Mouse (Mus musculus) lung, embryonic 15.5 days (tissue): Measurements from ENCODE around the gene Gabrp. TPM values are rescaled to one million over a fixed set of nuclear protein-coding genes. Genes with fewer than 3 reads are reported as not detected.

ENCODE experiments used
- ATAC-seq: fragments of 200-750 bp; cut with Nextera tagmentation; 2 replicates; pipeline ENCODE4 v1.8.0; 2017; ENCODE audit warnings: moderate number of reproducible peaks, borderline replicate concordance; ENCODE audit not compliant: low FRiP score, low TSS enrichment; ENCODE audit errors: extremely low read depth
- H3K27ac ChIP-seq: fragments of 300-500 bp; sonication (generic); 2 replicates; pipeline ENCODE4 v1.5.1; 2015; ENCODE audit warnings: moderate library complexity, mild to moderate bottlenecking, inconsistent platforms
- H3K27me3 ChIP-seq: fragments of 300-500 bp; sonication (generic); 2 replicates; pipeline ENCODE4 v1.6.1; 2015; ENCODE audit warnings: inconsistent platforms
- H3K36me3 ChIP-seq: fragments of 300-500 bp; sonication (generic); 2 replicates; pipeline ENCODE4 v1.6.1; 2015; ENCODE audit warnings: inconsistent platforms
- H3K4me1 ChIP-seq: fragments of 300-500 bp; sonication (generic); 2 replicates; pipeline ENCODE4 v1.6.1; 2015; ENCODE audit warnings: inconsistent platforms
- H3K4me2 ChIP-seq: fragments of 300-500 bp; sonication (generic); 2 replicates; pipeline ENCODE4 v1.6.1; 2015; ENCODE audit warnings: inconsistent platforms, mild to moderate bottlenecking, moderate library complexity
- H3K4me3 ChIP-seq: fragments of 300-500 bp; sonication (generic); 2 replicates; pipeline ENCODE4 v1.5.1; 2015; ENCODE audit warnings: mild to moderate bottlenecking, inconsistent platforms
- H3K9ac ChIP-seq: fragments of 300-500 bp; sonication (generic); 2 replicates; pipeline ENCODE4 v1.6.1; 2015; ENCODE audit warnings: inconsistent platforms
- H3K9me3 ChIP-seq: fragments of 300-500 bp; sonication (generic); 2 replicates; pipeline ENCODE4 v1.6.1; 2016; ENCODE audit warnings: inconsistent platforms
- WGBS: fragments of 180-500 bp; shearing (Covaris S2); methylation state at CpG from one replicate; pipeline ENCODE4 v1.1.7; 2015; 5-methylcytosine and 5-hydroxymethylcytosine counted together
- polyA plus RNA-seq: library from polyadenylated mRNA; unstranded; fragments of >200 nt; fragmentation: Nextera tagmentation; extraction: Ambion mirVana; gene quantifications from 2 replicates; pipeline ENCODE4 v1.2.1, GENCODE M21; 2015

Gene Gabrp
- 0.25 and 0.34 TPM in 2 replicates for polyA plus RNA-seq

- H3K9ac ChIP-seq = no peak within 1 kb of the TSS
- ATAC-seq = no peak
- H3K36me3 ChIP-seq = no peaks in the 10 kb centered on the region
- no peaks in the 10 kb centered on the region for H3K4me1 ChIP-seq
- no peak within 1 kb of the TSS for H3K27ac ChIP-seq
- H3K4me3 ChIP-seq = no peak within 1 kb of the TSS
- H3K4me2 ChIP-seq = no peak within 1 kb of the TSS
- H3K9me3 ChIP-seq = no peaks in the 10 kb centered on the region
- WGBS = 57% methylated on average over 6 of the region's 6 CpGs
- H3K27me3 ChIP-seq = no peaks in the 10 kb centered on the region
Observed at GRCm38 (mm10) chr11:33578859-33579258, at the start of gene Gabrp. TSS of gene Gabrp (minus strand) at chr11:33578959.

- H3K27me3 ChIP-seq = no peaks in the 10 kb centered on the region
- no peak overlapping the region for H3K4me3 ChIP-seq
- ATAC-seq = no peak
- H3K36me3 ChIP-seq = no peaks in the 10 kb centered on the region
- H3K9ac ChIP-seq = no peak overlapping the region
- H3K4me1 ChIP-seq = no peaks in the 10 kb centered on the region
- H3K9me3 ChIP-seq = no peaks in the 10 kb centered on the region
- 78% methylated on average over 4 of the region's 4 CpGs for WGBS
- H3K4me2 ChIP-seq = no peak overlapping the region
- no peak overlapping the region for H3K27ac ChIP-seq
Observed at GRCm38 (mm10) chr11:33627136-33627742, 48.5 kb upstream of the Gabrp start.

- H3K4me2 ChIP-seq = no peak overlapping the region
- H3K36me3 ChIP-seq = no peaks in the 10 kb centered on the region
- 5% methylated on average over 15 of the region's 15 CpGs for WGBS
- H3K4me1 ChIP-seq = no peaks in the 10 kb centered on the region
- no peak overlapping the region for H3K9ac ChIP-seq
- no peak overlapping the region for H3K27ac ChIP-seq
- H3K9me3 ChIP-seq = no peaks in the 10 kb centered on the region
- no peak overlapping the region for H3K4me3 ChIP-seq
- peak; percentile 73; the same call in 1 of the 2 replicates for ATAC-seq
- no peaks in the 10 kb centered on the region for H3K27me3 ChIP-seq
Observed at GRCm38 (mm10) chr11:33614218-33614617, 35.5 kb upstream of the Gabrp start.

GRCm38 (mm10) chr11:33607784-33608183 is 29.0 kb upstream of the Gabrp start:
- Histone ChIP-seq H3K4me1 (no peaks in the 10 kb centered on the region), H3K36me3 (no peaks in the 10 kb centered on the region), H3K27ac (no peak overlapping the region), H3K4me3 (no peak overlapping the region), H3K9ac (no peak overlapping the region), H3K9me3 (no peaks in the 10 kb centered on the region), H3K27me3 (no peaks in the 10 kb centered on the region), H3K4me2 (no peak overlapping the region)
- 5% methylated on average over 3 of the region's 3 CpGs for whole genome bisulfite sequencing
- peak; percentile 33; the same call in 1 of the 2 replicates for ATAC-seq

- no peak overlapping the region for H3K9ac ChIP-seq
- H3K4me2 ChIP-seq = no peak overlapping the region
- H3K36me3 ChIP-seq = no peaks in the 10 kb centered on the region
- no peaks in the 10 kb centered on the region for H3K9me3 ChIP-seq
- 37% methylated on average over 2 of the region's 2 CpGs for WGBS
- H3K4me3 ChIP-seq = no peak overlapping the region
- no peak overlapping the region; the same call in 1 of the 2 replicates for H3K27ac ChIP-seq
- ATAC-seq = no peak
- H3K27me3 ChIP-seq = no peaks in the 10 kb centered on the region
- no peaks in the 10 kb centered on the region for H3K4me1 ChIP-seq
Observed at GRCm38 (mm10) chr11:33603174-33603573, 24.4 kb upstream of the Gabrp start.

GRCm38 (mm10) chr11:33598986-33599385 is 20.2 kb upstream of the Gabrp start, which contains the start of gene D130052B06Rik:
TSS of gene D130052B06Rik (plus strand) at chr11:33599302.
- 58% methylated on average over 4 of the region's 4 CpGs for WGBS
- Histone ChIP-seq H3K4me2 (no peak within 1 kb of the TSS), H3K27me3 (no peaks in the 10 kb centered on the region), H3K27ac (no peak within 1 kb of the TSS), H3K9ac (no peak within 1 kb of the TSS), H3K9me3 (no peaks in the 10 kb centered on the region), H3K4me1 (no peaks in the 10 kb centered on the region), H3K36me3 (no peaks in the 10 kb centered on the region), H3K4me3 (no peak within 1 kb of the TSS)
- ATAC-seq = no peak

GRCm38 (mm10) chr11:33596655-33597054 is 17.9 kb upstream of the Gabrp start:
- H3K9ac ChIP-seq = no peak overlapping the region
- no peaks in the 10 kb centered on the region for H3K36me3 ChIP-seq
- no peak for ATAC-seq
- H3K4me1 ChIP-seq = no peaks in the 10 kb centered on the region
- H3K4me3 ChIP-seq = no peak overlapping the region
- 77% methylated on average over 4 of the region's 4 CpGs for WGBS
- H3K27me3 ChIP-seq = no peaks in the 10 kb centered on the region
- no peak overlapping the region for H3K27ac ChIP-seq
- H3K4me2 ChIP-seq = no peak overlapping the region
- no peaks in the 10 kb centered on the region for H3K9me3 ChIP-seq

GRCm38 (mm10) chr11:33592826-33593225 is 14.1 kb upstream of the Gabrp start:
- Histone ChIP-seq H3K9ac (no peak overlapping the region), H3K27me3 (no peaks in the 10 kb centered on the region), H3K27ac (no peak overlapping the region), H3K9me3 (no peaks in the 10 kb centered on the region), H3K36me3 (no peaks in the 10 kb centered on the region), H3K4me3 (no peak overlapping the region), H3K4me1 (no peaks in the 10 kb centered on the region), H3K4me2 (no peak overlapping the region)
- 71% methylated on average over 4 of the region's 4 CpGs for WGBS
- ATAC-seq = no peak

GRCm38 (mm10) chr11:33590771-33591170 is 12.0 kb upstream of the Gabrp start:
- no peaks in the 10 kb centered on the region for H3K27me3 ChIP-seq
- H3K9ac ChIP-seq = no peak overlapping the region
- no peak overlapping the region for H3K4me2 ChIP-seq
- H3K36me3 ChIP-seq = no peaks in the 10 kb centered on the region
- H3K27ac ChIP-seq = no peak overlapping the region
- H3K4me3 ChIP-seq = no peak overlapping the region
- 81% methylated on average over 3 of the region's 3 CpGs for WGBS
- no peak for ATAC-seq
- no peaks in the 10 kb centered on the region for H3K9me3 ChIP-seq
- H3K4me1 ChIP-seq = no peaks in the 10 kb centered on the region

- Histone ChIP-seq H3K4me3 (no peak overlapping the region), H3K9ac (no peak overlapping the region), H3K27ac (no peak overlapping the region), H3K9me3 (no peaks in the 10 kb centered on the region), H3K27me3 (no peaks in the 10 kb centered on the region), H3K4me1 (no peaks in the 10 kb centered on the region), H3K4me2 (no peak overlapping the region), H3K36me3 (no peaks in the 10 kb centered on the region)
- no peak for ATAC-seq
- WGBS = 64% methylated on average over 6 of the region's 6 CpGs
Observed at GRCm38 (mm10) chr11:33586614-33587013, 7.9 kb upstream of the Gabrp start.

GRCm38 (mm10) chr11:33579621-33580020 is 862 bp upstream of the Gabrp start:
- Histone ChIP-seq H3K27ac (no peak overlapping the region), H3K4me2 (no peak overlapping the region), H3K27me3 (no peaks in the 10 kb centered on the region), H3K36me3 (no peaks in the 10 kb centered on the region), H3K9me3 (no peaks in the 10 kb centered on the region), H3K4me3 (no peak overlapping the region), H3K9ac (no peak overlapping the region), H3K4me1 (no peaks in the 10 kb centered on the region)
- ATAC-seq = peak; percentile 46; the same call in 1 of the 2 replicates
- WGBS = 21% methylated on average over 3 of the region's 3 CpGs

- WGBS = 76% methylated on average over 3 of the region's 3 CpGs
- Histone ChIP-seq H3K36me3 (no peaks in the 10 kb centered on the region), H3K9ac (no peak overlapping the region), H3K27ac (no peak overlapping the region), H3K4me1 (no peaks in the 10 kb centered on the region), H3K4me3 (no peak overlapping the region), H3K9me3 (no peaks in the 10 kb centered on the region), H3K27me3 (no peaks in the 10 kb centered on the region), H3K4me2 (no peak overlapping the region)
- ATAC-seq = no peak
Observed at GRCm38 (mm10) chr11:33574944-33575343, 3.8 kb downstream of the Gabrp start.

GRCm38 (mm10) chr11:33570413-33570812 is 8.3 kb downstream of the Gabrp start:
- ATAC-seq = no peak
- no peaks in the 10 kb centered on the region for H3K9me3 ChIP-seq
- no peak overlapping the region for H3K9ac ChIP-seq
- H3K36me3 ChIP-seq = no peaks in the 10 kb centered on the region
- H3K4me2 ChIP-seq = no peak overlapping the region
- no peak overlapping the region for H3K4me3 ChIP-seq
- H3K4me1 ChIP-seq = no peaks in the 10 kb centered on the region
- no peak overlapping the region for H3K27ac ChIP-seq
- no peaks in the 10 kb centered on the region for H3K27me3 ChIP-seq
